Mouse (Mus musculus) urinary bladder, adult 2 months (tissue): ENCODE results near the gene Ddrgk1. TPM values are rescaled to one million over a fixed set of nuclear protein-coding genes. Genes with fewer than 3 reads are reported as not detected.
A peak's percentile ranks its signal among the peaks of the same experiment; 100 is the strongest.

Experiments used
- DNase-seq: peaks from one replicate; pipeline ENCODE4 v3.0.0; 2022; ENCODE audit warnings: low spot score
- polyA plus RNA-seq: library from polyadenylated mRNA; depleted of rRNA; stranded (reverse); fragments of >200 nt; gene quantifications from 2 replicates; pipeline ENCODE4 v1.2.3, GENCODE M21; 2012; rRNA removed

The Ddrgk1 gene
- 115 and 119 TPM in 2 replicates for polyA plus RNA-seq

GRCm38 (mm10) chr2:130664102-130664701 lies at the start of gene Ddrgk1:
TSS of gene Ddrgk1 (minus strand) at chr2:130664659.
- peak; percentile 89 for DNase-seq

GRCm38 (mm10) chr2:130707057-130707456 lies 42.6 kb upstream of the Ddrgk1 start:
- no peak for DNase-seq

GRCm38 (mm10) chr2:130706602-130707001 lies 42.1 kb upstream of the Ddrgk1 start:
- no peak for DNase-seq

- no peak for DNase-seq
These were observed 40.7 kb upstream of the Ddrgk1 start for GRCm38 (mm10) chr2:130705178-130705577.

- DNase-seq, result no peak
These were observed 39.9 kb upstream of the Ddrgk1 start for GRCm38 (mm10) chr2:130704040-130705001.

DNA sequence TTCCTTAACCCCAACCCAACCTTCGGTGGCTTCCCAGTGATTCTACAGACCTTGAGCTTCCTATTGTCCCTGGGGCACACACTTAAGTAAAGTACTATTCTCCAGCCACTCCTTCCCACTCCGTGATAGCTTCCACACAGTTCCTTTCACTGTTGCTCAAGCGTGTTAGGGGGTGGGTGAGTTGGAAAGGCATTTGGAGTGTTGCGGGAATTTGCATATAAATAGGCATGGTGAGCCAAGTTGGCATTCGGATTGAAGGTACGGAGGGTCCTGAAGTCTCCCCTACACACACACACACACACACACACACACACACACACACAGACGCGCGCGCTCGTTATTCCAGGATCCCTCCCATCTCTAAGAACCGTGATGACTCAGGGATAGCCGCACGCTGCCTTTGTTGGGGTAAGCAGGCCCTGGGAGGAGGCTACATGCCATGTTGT lies 33.4 kb upstream of the Ddrgk1 start:
- no peak for DNase-seq

DNA sequence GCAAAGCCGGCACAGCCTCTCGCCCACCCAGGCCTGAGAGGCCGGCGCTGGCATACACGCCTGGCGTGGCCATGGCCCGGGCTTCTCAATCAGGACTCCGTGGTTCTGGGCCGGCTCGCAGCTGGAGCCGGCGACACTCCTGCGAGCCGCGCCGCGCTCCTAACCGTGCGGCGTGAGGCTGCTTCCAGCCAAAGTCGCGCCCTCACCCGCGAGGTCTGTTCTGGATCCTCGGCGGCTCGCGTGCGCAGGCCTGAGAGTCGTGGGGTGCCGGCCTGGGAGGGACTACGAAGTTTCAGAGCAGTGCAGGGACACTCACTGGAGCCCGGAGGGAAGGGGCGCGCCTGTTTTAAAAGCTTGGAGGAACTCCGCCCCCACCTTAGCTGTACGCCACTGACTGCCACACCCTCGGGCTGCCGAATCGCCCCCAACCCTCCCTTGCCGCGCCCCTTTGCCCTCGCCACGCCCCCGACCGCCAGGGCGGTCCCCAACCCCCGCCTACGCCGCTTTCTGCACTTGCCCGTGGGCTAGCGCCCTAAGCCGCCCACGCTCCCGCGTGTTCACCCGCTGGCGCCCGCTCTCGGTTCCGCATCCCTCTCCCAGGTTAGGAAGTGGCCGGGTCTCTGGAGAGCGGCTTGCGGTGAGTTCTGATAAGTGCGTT lies 32.8 kb upstream of the Ddrgk1 start, which contains the start of gene Slc4a11:
Gene Slc4a11 (minus strand): TSS at position 367 of the 658 bp plus-strand sequence.
- DNase-seq, result peak; percentile 40

DNA sequence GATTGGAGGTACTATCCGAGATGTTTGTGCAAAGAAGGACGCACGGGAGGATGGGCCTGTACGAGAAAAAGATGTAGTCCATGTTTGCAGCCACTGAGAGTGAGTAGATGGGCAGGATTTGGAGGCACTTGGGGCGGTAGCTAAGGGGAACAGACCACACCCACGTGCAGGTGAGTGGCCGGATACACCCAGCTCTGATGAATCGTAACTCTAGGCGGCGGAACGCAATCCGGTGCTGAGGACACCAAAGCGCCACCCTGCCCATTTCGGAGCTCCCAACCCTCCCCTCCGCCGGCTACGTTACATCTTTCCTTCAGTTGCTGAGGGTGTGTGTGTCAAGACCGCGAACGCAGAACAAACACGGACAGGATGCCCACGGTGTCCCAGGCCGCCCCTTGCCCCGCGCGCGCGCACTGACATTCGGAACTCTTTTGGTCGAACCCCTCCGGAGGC lies 32.3 kb upstream of the Ddrgk1 start:
- DNase-seq, result no peak

- DNase-seq, result no peak
These were observed 29.1 kb upstream of the Ddrgk1 start for GRCm38 (mm10) chr2:130693563-130693962.

- DNase-seq, result no peak
These were observed 24.6 kb upstream of the Ddrgk1 start for GRCm38 (mm10) chr2:130689011-130689410.

DNA sequence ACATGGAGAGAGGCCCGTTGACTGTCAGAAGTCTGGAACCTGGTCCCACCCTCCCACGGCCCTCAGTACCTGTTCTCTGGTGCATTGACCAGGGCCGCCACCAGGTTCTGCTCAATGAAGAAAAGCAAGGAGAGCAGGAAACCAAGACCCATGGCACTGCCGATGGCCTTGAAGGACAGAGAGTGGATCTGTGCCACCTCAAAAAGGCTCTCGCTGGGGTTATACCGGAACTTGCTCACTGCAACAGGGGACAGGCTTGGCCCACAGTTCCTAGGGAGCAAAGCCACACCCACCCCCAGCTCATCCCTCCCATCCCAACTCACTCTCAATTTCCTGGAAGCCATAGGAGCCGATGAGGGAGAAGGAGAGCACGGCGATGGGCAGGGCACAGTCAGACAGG lies 21.0 kb upstream of the Ddrgk1 start:
- no peak for DNase-seq

- no peak for DNase-seq
These were observed 17.1 kb upstream of the Ddrgk1 start for GRCm38 (mm10) chr2:130681531-130681930.

DNA sequence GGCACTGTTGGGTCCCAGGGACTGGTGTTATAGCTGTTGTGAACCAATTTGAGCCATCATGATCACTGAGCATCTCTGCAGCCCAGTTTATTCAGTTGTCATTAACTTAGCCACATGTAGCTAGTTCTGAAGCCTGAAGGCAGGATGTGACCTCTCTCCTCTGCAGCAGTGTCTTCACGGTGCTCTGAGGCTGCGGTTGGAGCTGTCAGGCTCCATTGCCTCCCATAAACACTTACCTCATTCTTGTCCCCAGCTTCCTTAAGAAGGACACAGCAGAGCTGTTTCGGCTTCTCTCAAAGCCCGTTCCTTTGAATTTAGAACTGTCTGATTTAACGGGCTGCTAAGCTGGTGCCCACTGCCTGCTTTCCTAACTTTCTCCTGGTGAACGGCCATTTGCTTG lies 15.4 kb upstream of the Ddrgk1 start:
- no peak for DNase-seq

DNA sequence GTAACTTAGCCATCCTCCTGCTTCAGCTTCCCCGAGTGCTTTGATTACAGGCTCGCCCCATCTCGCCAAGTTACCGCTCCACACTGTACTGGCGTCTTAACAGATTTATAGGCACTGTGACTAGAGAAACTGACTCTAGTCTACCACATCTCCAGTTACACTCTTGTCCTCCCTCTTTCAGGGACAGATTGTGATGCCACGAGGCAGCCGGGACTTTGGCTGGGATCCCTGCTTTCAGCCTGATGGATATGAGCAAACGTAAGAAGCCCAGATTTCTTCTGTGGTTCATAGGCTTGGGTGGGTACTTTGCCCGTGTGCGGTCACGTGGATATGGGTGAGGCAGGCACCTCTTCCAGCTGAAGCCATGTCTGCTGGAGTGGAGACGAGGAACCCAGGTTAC lies 14.7 kb upstream of the Ddrgk1 start:
- DNase-seq, result no peak

GRCm38 (mm10) chr2:130677211-130677610 lies 12.8 kb upstream of the Ddrgk1 start:
- no peak for DNase-seq

- DNase-seq, result peak; percentile 67
These were observed 3.1 kb upstream of the Ddrgk1 start, which contains the start of gene Itpa for GRCm38 (mm10) chr2:130667559-130667958. TSS of gene Itpa (plus strand) at chr2:130667610.

DNA sequence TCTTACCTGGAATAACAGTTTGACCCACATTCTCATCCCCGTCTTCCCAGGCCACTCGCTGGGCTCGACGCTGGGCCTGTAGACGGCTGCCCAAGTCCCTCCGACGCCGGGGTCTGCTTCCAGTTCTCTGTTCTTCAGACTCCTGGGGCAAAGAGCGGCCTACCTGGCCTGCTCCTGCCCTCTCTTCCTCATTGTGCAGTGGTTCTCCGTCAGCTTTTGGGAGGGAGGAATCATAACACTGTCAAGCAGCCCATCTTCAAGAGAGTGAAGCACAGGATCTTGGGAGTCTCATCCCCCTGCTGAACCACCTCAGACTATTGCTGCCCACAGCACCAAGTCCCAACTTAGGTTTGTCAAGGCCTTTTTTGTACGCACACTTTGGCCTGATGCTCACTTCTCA lies 1.1 kb downstream of the Ddrgk1 start:
- DNase-seq, result no peak

DNA sequence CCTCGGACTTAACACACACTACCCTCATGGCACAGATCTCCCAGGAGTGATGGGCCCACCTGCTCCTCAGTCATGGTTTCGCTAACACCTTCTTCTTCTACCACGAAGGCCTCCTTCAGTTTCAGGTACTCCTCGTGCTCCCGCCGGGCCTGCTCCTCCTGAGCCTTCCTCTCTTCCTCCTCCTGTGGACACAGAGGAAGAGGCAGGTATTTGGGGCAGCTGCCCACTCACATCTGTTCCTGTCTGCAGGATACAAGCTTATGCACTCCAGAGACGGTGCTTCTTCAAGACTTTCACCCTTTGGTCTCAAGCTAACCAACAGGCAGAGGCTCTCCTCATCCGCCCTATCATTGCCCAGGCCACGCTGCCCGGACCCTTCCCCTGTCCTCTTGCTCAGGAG lies 5.9 kb downstream of the Ddrgk1 start:
- no peak for DNase-seq

GRCm38 (mm10) chr2:130657541-130657940 lies 6.9 kb downstream of the Ddrgk1 start:
- no peak for DNase-seq

DNA sequence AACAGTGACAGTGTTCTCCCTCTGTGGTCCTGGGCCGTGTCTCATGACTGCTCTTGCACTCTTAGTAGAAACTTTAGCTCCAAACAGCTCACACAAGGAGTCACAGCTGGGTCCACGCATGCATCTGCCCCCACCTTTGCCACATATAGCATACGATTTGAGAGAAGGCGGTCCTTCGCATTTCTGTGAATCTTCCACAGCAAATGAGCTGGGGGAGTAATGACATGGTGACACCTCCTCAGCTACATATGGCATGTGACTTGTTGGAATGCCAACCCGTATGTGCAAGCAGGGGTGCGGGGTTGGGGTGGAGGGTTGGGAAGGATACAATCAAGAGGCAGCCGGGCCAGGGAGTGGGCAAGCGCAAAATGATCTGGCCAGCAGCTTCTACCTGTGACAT lies 7.9 kb downstream of the Ddrgk1 start:
- no peak for DNase-seq

GRCm38 (mm10) chr2:130655660-130656339 lies 8.7 kb downstream of the Ddrgk1 start:
- DNase-seq, result no peak

DNA sequence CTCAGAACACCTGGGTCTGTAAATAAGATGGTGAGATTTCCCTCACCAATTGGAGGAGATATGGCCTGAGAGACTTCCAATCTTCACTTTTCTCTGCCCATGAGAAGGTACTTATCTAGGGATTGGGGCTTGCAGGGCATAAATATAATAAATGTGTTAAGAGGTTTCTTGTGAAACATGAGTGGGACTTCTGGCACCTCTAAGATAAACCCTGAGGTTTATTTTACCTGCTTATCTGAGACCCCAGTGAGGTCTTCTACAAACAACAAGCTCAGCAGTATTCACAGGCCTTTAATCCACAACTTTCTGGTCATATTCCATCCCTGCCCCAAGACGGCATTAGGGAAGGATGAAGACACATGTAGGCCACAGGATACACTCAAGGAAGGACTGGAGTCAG lies 10.7 kb downstream of the Ddrgk1 start:
- no peak for DNase-seq
